Mouse (Mus musculus) c-Kit-positive CD71-negative TER-119-negative erythroid progenitor cells, embryonic 14.5 days (primary cell): ENCODE results near the gene Cyp46a1.

Source experiments
- DNase-seq: peaks from one replicate; pipeline ENCODE4 v3.0.0-alpha.2; 2013; ENCODE audit warnings: low read depth

Gene Cyp46a1

DNA sequence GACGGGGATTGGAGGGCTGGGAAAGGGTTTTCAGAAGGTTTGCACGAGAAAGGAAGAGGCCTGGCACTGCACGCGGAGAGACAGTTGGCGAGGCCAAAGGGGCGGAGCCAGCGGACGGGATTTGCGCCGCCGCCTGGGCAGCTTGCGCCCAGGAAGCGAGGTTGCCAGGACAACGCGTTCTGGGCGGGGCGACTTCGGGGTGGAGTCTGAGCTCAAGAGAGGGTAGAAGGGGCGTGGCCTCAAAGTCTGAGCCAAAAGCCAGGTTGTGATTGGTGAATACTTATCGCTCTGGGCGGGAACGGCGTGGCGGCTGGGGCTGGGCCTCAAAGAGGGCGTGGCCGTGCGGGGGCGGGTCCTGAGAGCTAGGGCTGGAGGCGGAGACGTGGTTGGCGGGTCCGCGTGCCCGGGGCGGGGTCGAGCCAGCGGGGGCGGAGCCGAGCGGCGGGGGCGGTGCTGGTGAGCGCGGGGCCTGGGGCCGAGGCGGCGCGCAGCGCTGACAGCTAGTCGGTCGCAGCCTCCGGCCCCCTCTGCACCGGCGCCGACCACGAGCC lies at the start of gene Cyp46a1:
Cyp46a1 (plus strand) TSS at position 487 of the 551 bp plus-strand sequence.
- DNase-seq = peak; percentile 94

DNA sequence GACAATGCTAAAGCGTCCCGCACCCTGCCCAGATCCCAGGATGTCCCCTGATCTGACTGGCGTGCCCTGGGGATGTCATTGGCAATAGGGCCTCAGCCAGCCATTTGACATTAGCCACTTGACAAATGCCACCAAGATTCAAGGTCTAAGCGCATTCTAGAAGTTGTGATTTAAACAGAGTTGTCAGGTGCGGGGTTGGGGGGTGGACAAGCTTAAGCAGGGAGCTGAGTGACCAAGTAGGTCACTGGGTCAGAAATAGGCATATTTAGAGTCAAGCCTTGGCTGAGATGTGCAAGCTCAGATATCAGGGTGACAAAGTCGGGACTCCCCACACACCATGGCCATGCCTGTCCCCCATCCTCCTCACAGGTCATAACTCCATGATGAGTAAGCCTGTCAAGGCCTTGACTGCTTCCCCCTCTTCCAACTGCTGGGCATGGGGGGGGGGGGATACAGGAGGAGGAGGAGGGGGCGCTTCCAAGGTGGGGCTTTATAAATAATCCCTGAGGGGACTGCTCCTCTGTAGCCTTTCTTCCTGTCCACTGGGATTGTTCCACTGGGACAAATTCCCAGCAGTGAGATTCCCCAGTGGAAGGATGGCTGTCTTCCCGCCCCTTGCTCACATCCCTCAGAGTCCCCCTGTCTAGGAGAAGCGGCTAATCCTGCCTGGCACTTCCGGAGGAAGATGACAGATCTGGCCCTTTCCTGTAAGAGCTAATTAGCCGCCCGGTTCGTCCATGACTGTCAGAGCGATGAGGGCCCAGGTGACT lies 49.5 kb upstream of the Cyp46a1 start:
- no peak for DNase-seq

DNA sequence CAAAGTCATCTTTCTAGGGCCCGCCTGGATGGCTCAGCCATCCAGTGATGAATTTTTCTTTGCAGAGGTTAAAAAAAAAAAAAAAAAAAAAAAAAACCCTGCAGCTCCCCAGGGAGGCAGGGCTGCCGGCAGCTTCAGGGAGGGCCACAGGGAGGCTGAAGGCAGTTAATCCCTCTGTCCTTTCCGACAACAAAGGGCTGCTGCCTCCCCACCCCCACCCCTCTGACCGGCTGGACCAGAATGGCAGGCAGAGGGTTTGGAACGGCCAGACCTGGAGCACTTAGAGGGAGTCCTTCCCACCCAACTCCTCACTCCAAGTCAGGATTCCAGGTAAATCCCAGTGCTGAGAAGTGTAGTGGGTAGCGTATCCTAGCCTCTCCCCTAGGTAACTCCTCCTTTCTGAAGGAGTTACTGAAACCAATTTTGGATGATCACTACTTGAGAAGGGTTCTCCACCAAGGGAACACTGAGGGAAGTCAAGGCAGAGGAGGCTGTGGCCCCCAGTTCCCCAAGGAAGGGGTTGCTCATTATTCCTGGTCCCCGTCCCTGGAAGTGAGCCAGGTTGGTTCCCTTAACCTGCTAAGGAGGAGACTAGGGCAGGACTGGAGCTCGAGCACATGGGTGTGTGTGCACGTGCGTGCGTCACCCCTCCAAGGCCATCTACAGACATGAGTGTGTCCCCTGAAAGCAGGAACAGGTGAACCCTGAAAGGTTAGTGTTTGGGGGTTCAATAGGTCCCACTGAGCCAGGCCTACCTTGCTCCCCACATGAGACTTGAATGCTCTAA lies 48.8 kb upstream of the Cyp46a1 start:
- no peak for DNase-seq

DNA sequence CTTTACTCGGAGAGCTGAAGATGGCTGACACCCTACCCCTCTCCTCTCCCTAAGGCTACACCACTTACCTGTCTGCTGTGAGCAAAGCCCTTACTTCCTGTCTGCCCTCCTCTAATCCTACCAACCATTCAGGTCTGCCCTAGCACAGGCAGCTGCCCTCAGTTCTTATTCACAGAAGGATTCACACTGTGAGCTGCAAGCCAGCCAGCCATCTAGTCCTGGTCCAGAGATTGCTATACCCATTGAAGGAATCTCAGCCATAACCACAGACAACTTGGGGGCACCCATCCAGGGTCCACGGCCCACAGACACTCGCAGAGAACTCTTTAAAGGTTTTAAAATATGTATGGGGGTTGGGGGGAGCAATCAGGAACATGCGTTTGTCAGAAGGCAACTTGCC lies 47.8 kb upstream of the Cyp46a1 start:
- DNase-seq = no peak

DNA sequence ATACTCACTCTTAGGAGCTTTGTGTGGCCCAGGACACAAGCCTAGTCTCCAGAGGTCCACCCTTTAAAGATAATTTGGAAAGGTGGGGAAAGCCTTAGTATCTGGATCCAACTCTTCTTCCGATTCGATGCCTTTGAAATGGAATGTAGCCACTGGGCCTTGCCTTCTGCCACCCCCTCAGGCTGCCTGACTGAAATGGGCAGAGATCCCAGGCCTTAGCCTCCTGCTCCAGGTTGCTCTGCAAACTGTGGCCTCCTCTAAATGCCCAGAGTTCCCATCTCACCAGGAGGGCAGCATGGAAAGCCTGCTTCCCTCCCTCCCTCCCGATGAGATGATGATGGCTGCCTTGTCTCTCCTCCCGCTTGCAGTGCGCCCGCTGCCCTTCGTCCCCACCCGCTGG lies 47.2 kb upstream of the Cyp46a1 start:
- DNase-seq = no peak

DNA sequence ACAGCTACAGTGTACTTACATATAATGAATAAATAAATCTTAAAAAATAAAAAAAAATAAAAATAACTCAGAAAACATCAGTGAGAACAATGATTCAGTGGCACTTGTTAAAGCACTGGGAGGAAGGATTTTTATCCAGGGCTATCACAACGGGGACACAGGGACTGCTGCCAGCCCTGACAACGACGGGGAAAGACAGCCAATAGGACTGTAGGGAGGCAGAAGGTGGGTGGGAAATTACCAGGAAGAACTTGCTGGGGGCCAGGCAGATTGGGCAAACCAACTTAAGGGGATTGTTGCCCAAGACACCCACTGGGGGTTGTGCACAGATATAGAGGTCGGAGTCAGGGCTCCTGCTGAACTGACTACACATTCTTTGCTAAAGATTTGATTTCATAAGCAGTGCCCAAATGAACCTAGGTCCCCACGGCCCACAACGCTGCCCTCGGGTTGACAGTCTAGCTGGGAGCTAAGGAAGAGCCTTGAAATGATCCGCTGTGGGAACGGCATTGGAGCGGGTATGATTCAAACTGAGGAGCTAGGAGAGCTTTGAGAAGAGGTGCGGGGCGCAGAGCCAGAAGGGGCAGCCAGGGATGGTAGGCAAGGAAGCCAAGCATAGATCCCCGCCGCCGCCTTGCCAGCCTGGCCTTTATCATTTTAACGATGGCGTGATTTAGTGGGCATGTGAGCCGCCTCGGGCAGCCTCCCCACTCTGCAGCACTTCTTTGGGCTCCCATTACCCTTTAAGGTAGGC lies 45.9 kb upstream of the Cyp46a1 start:
- no peak for DNase-seq

DNA sequence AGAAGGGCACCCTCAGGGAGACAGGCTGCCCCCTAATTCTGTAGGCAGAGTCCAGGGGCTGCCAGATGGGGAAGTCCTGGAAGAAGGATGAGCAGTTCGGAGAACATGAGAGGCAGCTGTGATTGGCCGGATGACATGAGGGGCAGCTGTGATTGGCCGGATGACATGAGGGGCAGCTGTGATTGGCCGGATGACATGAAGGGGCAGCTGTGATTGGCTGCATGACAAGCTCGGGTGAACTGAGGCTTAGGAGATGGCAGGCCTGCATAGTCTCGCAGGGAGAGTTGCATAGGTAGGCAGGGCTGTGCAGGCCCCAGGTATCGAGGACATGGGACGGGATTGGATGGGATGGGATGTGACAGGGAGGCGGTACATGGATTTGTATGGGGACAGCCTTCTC lies 41.8 kb upstream of the Cyp46a1 start:
- no peak for DNase-seq

DNA sequence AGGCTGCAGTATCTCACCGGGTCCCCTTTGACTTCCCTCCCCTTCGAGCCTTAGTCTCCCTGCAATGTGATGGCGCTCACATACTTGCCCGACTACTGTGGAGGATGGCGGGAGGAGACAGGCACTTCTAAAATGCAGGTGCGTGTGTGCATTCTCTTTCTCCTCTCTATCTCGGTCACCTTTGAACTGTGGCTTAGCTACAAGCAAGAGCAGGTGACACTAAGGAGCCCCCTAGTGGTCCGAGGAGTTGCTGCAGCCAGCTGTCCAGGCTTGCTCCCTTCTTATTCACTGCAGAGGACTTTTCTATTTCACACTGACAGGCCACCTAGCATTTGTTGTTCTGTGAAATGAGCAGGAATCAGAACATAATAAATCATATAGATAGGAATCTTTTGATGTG lies 41.2 kb upstream of the Cyp46a1 start:
- DNase-seq = no peak

DNA sequence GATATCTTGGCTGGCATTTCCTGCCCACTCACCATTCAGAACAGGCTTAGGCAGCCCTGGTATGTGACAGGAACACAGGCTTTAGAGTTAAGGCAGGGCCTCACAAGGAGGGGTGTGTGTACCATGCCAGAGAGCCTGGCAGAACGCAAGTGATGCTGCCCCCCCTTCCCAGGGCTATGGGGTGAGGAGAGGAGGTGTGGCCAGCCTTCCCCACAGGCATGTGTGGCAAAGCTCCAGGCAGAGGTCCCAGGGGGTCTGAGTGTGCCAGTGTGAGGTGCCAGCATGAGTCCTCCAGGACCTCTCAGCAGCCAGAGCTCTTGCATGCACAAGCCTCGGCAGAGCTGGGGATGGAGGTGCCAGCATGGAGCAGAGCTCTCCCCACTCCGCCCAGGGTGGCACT lies 39.6 kb upstream of the Cyp46a1 start:
- DNase-seq = no peak

DNA sequence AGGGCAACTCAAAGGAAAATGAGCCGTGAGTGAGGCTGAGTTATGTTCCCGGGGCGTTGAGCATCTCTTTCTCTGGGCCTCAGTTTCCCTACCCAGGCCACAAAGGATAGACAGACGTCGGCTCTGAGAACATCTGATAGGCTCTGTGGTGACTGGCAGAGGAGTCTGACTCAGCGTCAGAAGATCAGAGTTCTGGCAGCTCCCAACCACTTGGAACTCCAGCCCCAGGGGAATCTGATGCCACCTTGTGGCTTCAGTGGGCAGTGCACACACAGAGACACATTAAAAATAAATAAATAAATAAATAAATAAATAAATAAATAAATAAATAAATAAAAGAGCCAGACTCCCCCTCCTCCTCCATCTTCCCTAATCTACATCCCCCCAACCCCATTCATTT lies 37.1 kb upstream of the Cyp46a1 start:
- no peak for DNase-seq

DNA sequence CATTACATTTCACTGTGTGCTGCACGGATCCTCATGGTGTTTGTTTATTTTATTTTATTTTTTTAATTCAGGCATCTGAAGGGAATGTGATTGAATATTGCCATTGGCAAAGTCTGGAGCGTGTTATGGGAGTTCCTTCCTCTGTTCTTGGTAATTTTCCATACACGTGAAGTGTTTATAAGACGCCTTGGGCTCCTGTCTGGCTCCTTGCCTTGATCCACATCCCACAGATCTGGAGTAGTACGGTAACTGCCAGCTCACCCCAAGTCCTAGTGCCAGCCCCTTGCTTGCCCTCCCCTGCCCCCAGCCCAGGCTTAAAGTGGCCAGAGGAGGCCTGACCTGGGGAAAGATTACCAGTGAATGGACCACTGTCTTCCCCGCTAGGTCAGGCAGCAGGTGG lies 33.2 kb upstream of the Cyp46a1 start:
- no peak for DNase-seq

DNA sequence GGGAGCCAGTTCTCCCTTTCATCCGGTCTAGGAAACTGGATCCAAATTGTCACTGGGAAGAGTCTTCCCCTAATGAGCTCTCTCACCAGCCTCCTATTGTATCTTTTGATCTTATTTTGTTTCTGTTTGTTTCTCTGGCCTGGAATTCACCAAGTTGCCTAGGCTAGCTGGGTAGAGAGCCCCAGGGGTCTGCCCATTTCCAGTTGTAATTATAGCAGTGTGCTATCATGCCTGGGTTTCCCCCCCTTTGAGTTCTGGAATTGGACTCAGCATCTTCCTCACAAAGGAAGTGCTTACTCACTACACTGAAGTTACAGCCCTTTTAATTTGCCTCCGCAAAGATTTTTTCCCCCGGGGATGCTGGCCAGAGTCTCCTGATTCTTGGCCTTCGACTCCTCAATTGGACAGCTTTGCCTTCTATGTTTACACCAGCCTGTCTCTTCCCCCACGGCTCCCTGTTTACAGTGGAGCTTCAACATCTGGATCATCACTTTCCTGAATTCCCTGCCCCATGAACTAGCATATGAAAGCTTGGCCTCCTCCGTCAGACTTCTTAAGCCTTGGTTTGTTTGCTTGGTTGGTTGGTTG lies 30.3 kb upstream of the Cyp46a1 start:
- DNase-seq = no peak

DNA sequence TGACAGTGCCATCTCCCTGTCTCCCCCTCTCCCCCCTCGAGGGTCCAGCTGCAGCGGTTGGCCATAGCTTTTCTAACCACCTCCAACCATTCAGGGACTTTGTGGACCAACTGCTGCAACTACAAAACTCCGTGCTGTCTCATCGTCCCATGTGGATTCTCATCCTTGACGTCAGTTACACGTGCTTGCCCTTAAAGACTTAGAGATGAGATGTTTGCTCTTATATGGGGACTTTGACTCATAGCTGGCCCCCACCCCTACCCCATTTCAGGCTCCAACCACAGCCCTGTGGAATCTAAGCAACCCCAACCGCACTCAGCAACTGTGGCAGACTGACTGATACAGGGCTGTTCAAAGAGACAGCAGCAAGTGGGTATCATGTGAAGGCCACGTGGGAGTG lies 29.0 kb upstream of the Cyp46a1 start:
- DNase-seq = no peak

DNA sequence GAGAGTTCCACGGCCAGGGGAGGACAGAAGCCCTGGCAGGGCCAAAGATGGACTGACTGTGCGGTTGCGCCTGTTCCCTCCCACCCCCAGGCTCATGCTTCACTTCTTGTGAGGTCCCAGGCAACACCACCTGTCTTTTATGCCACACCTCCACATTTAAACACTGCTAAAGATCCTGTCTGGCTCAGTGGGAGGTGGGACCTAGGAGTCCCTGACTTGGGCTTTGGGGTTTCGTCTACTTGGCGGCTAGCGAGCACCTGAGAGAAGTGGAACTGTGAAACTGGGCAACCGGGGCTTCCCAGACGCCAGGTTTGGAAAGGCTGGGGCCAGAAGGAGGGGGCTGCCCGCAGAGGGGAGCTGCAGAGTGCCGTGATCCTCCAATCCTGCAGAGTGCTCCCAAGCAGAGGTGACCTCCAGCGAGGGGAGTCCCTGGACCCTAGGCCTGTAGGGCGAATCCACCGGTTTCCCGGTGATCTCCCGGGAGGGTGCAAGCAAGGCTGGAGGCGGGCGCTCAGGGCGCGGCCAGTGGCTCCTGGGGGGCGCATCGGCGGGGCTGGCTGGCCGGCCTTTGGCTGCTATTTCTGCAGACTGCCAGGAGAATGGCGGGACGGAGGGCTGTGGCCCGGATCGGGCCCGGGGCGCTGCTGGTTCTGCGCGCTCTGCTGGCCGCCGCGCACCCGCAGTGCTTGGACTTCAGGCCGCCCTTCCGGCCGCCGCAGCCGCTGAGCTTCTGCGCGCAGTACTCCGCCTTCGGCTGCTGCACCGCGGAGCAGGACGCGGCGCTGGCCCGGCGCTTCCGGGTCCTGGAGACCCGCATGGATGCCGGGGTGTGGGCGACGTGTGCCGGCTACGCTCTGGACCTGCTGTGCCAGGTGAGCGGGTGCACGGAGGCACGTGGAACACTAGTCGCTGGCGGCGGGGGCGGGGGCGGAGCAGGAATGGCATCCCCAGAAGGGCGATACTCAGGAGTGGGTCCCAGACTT lies 28.1 kb upstream of the Cyp46a1 start, which contains the start of gene Hhipl1:
Hhipl1 (plus strand) TSS at position 459 of the 983 bp plus-strand sequence.
- DNase-seq = no peak

DNA sequence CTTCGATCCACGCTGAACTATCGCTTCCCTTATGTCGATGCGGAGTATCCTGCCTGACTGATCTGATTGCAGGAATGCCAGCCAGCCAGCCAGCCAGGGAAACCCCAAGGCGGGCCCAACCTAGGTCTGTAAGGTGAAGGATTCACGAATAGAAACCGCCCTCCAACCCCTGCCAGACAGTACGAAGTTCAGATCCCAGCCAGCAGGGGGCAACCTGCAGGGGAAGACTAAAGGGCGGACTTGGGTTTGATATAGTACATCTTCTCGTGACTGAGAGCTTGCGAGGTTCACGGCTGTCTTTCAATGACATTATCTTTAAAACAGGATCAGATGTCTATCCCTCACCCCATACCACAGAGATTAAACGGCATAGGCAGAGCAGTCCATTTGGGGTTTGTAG lies 26.6 kb upstream of the Cyp46a1 start:
- DNase-seq = peak; percentile 57

DNA sequence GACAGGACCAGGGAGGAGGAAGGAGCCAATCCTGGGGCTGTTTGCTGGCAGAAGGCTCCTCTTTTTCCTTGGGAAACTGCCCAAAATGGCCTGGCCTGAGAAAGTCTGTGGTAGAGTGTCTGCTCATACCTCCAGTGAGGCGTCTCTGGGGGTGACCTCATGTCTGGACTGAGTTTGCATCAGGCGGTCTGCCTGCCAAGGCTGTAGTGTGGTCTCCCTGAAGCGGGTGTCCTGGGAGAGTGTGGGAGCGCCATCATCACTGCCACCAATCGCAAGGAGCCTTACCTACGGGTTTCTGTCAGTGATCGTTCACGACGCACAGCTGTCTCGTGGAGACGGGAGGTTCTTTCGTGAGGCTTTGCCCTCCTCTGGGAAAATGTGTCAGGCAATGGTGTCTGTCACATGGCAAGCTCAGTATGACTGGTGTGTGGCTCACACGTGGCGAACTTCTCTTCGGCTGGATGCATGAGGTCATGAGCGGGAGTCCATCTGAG lies 25.8 kb upstream of the Cyp46a1 start:
- DNase-seq = no peak

DNA sequence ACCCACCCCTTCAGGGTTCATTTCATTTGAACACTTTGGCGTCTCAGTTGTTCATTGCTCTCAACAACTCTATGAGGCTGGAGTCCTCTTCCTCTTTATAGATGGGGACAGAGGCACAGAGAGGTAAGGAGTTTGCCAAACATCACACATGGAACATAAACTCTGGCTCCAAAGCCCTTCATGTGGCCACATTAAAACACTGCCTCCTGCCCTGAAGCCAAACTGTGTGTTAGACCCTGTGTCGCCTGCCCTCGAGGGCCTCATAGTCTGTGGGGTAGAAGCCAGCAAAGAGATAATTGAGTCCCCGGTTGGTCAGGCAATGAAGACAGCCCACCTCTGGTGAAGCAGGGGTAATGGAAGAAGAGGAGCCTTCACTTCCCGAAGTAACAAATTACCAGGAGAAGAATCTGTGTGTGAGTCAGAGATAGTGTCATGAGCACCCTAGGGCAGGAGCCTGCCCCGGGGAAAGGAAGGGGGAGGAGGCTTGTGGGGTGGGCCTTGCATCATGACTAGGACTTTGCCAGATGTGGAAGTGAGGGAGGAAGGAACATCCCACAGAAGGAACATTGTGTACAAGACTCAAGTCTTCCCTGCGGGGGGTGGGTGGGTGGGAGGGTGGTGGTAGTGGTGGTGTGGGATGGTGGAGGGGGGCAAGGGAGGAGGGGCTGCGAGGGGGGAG lies 24.9 kb upstream of the Cyp46a1 start:
- no peak for DNase-seq

DNA sequence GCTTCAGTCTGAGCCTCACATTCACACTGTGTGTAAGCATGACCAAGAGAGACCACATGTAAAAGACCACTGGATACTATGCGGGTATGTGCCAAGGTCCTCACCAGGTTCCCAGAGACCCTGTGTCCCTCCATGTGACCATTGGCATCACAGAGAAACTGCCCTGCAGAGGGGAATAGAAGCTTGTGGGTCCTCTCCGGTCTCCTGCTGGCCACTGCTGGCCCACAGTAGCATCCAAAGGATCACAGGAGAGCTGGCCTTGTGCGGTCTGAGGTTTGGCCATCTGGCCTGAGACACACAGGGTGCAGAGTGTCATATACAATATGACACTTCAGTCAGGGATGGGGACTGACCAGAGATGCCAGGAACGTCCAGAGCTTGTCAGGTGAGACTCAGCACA lies 24.1 kb upstream of the Cyp46a1 start:
- DNase-seq = no peak

DNA sequence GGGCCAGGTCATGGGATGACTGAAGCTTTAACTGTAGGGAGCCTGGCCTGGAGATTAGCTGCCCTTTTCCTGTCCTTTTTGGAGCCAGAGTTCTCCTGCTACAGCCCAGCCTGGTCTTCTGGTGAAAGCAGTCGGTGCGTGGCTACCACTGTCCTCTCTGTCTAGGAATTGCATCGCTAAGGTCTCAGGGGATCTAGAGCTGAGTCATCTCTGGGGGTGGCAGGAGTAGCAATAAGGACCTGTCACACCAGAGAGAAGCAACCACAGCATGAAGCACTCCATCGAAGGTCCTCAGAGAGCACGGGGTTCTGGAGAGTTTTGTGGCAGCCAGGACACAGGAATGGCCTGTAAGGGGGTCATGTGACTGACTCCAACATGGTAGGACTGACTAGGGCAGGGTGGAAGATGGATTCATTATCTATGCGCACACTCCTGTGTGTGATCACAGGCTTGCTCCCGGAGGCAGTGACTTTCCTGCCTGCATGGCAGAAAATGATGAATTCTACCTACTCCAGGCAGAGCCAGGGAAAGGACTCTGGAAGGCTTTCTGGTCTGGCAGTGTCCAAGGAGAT lies 23.6 kb upstream of the Cyp46a1 start:
- no peak for DNase-seq
